Mouse (Mus musculus) stomach, embryonic 15.5 days (tissue): ENCODE results near the gene Taf13. TPM values are rescaled to one million over a fixed set of nuclear protein-coding genes. Genes with fewer than 3 reads are reported as not detected.
A peak's percentile ranks its signal among the peaks of the same experiment; 100 is the strongest.

Source experiments
- ATAC-seq: fragments of 200-750 bp; cut with Nextera tagmentation; 2 replicates; pipeline ENCODE4 v1.8.0; 2017; ENCODE audit warnings: low read depth, moderate number of reproducible peaks, moderate TSS enrichment; ENCODE audit not compliant: insufficient read depth, low FRiP score
- H3K27ac ChIP-seq: fragments of 300-500 bp; sonication (generic); 2 replicates; pipeline ENCODE4 v1.5.1; 2015; ENCODE audit warnings: mild to moderate bottlenecking, inconsistent platforms
- H3K27me3 ChIP-seq: fragments of 300-500 bp; sonication (generic); replicated peaks from 2 replicates; pipeline ENCODE4 v1.6.1; 2015; ENCODE audit warnings: inconsistent platforms
- H3K36me3 ChIP-seq: fragments of 300-500 bp; sonication (generic); 2 replicates; pipeline ENCODE4 v1.6.1; 2015; ENCODE audit warnings: inconsistent platforms
- H3K4me1 ChIP-seq: fragments of 300-500 bp; sonication (generic); 2 replicates; pipeline ENCODE4 v1.6.1; 2015; ENCODE audit warnings: inconsistent platforms
- H3K4me2 ChIP-seq: fragments of 300-500 bp; sonication (generic); 2 replicates; pipeline ENCODE4 v1.6.1; 2015; ENCODE audit warnings: mild to moderate bottlenecking, inconsistent platforms
- H3K4me3 ChIP-seq: fragments of 300-500 bp; sonication (generic); replicated peaks from 2 replicates; pipeline ENCODE4 v1.5.1; 2015; ENCODE audit warnings: inconsistent platforms
- H3K9ac ChIP-seq: fragments of 300-500 bp; sonication (generic); 2 replicates; pipeline ENCODE4 v1.6.1; 2015; ENCODE audit warnings: inconsistent platforms
- H3K9me3 ChIP-seq: fragments of 300-500 bp; sonication (generic); 2 replicates; pipeline ENCODE4 v1.6.1; 2016; ENCODE audit warnings: inconsistent platforms
- WGBS: fragments of 180-500 bp; shearing (Covaris S2); methylation state at CpG from one replicate; pipeline ENCODE4 v1.1.7; 2015; 5-methylcytosine and 5-hydroxymethylcytosine counted together
- microRNA-seq: library from miRNA; unstranded; fragments of <30 nt; microRNA quantifications from one replicate; pipeline ENCODE4, GENCODE M21; 2016
- polyA plus RNA-seq: library from polyadenylated mRNA; unstranded; fragments of >200 nt; fragmentation: Nextera tagmentation; extraction: Ambion mirVana; gene quantifications from 2 replicates; pipeline ENCODE4 v1.2.1, GENCODE M21; 2015

The Taf13 gene
- polyA plus RNA-seq, 1 experiment from 2014 or later: 44.7 TPM

GRCm38 (mm10) chr3:108588446-108588845, 16.9 kb downstream of the Taf13 start:
- no peak overlapping the region for H3K4me2 ChIP-seq
- H3K9me3 ChIP-seq: no peaks in the 10 kb centered on the region
- no peak for ATAC-seq
- H3K27ac ChIP-seq: no peak overlapping the region
- no peak overlapping the region for H3K9ac ChIP-seq
- no peaks in the 10 kb centered on the region for H3K27me3 ChIP-seq
- WGBS: 45% methylated on average over 2 of the region's 2 CpGs
- H3K36me3 ChIP-seq: no peaks in the 10 kb centered on the region
- H3K4me3 ChIP-seq: no peak overlapping the region
- H3K4me1 ChIP-seq: peaks cover 4% of the 10 kb centered on the region; the same call in 1 of the 2 replicates

GRCm38 (mm10) chr3:108590786-108591529, 19.5 kb downstream of the Taf13 start, which contains the start of gene Wdr47:
TSS of gene Wdr47 (plus strand) at chr3:108591279.
- H3K4me2 ChIP-seq: peak within 1 kb of the TSS; percentile 99
- peak; percentile 100 for ATAC-seq
- peak within 1 kb of the TSS; percentile 84 for H3K4me3 ChIP-seq
- no peaks in the 10 kb centered on the region for H3K27me3 ChIP-seq
- H3K27ac ChIP-seq: peak within 1 kb of the TSS; percentile 77
- no peaks in the 10 kb centered on the region for H3K9me3 ChIP-seq
- peaks cover 4% of the 10 kb centered on the region; the same call in 1 of the 2 replicates for H3K4me1 ChIP-seq
- H3K36me3 ChIP-seq: no peaks in the 10 kb centered on the region
- H3K9ac ChIP-seq: peak within 1 kb of the TSS; percentile 76
- WGBS: 4% methylated on average over 44 of the region's 44 CpGs

- peak overlapping the region; percentile 84 for H3K4me3 ChIP-seq
- H3K27me3 ChIP-seq: no peaks in the 10 kb centered on the region
- no peak; the same call in none of the 2 replicates for ATAC-seq
- H3K27ac ChIP-seq: peak overlapping the region; percentile 77
- peaks cover 4% of the 10 kb centered on the region; the same call in 1 of the 2 replicates for H3K4me1 ChIP-seq
- H3K4me2 ChIP-seq: peak overlapping the region; percentile 99
- no peaks in the 10 kb centered on the region for H3K36me3 ChIP-seq
- WGBS: under 1% methylated on average over 61 of the region's 61 CpGs
- no peaks in the 10 kb centered on the region for H3K9me3 ChIP-seq
- H3K9ac ChIP-seq: peak overlapping the region; percentile 76
These were observed 20.3 kb downstream of the Taf13 start for GRCm38 (mm10) chr3:108591530-108592522.

- Histone ChIP-seq H3K4me3 (no peak overlapping the region), H3K4me2 (no peak overlapping the region), H3K4me1 (no peaks in the 10 kb centered on the region), H3K27me3 (no peaks in the 10 kb centered on the region), H3K36me3 (no peaks in the 10 kb centered on the region), H3K9ac (no peak overlapping the region), H3K27ac (no peak overlapping the region), H3K9me3 (no peaks in the 10 kb centered on the region)
- ATAC-seq: no peak
- 48% methylated on average over 3 of the region's 3 CpGs for WGBS
These were observed 37.4 kb downstream of the Taf13 start for GRCm38 (mm10) chr3:108608906-108609305.

Small RNA genes within 50 kb of the gene (microRNA-seq; reads per million reads assigned to microRNA genes)
- gene Gm22860: not detected

Other genes with a start within 250 kb of the Taf13 start
- not detected in 2 replicates for gene Mybphl, start 206.8 kb upstream of the Taf13 start, polyA plus RNA-seq
- gene Psrc1, start 187.9 kb upstream of the Taf13 start, polyA plus RNA-seq: 34.9 and 38.9 TPM in 2 replicates
- gene Celsr2, start 156.1 kb upstream of the Taf13 start, polyA plus RNA-seq: 12.2 and 13.6 TPM in 2 replicates
- 124 and 142 TPM in 2 replicates for gene Sars, start 126.5 kb upstream of the Taf13 start, polyA plus RNA-seq
- 0.41 and 0.46 TPM in 2 replicates for gene 1700013F07Rik, start 37.5 kb upstream of the Taf13 start, polyA plus RNA-seq
- 33.7 and 45.1 TPM in 2 replicates for gene 5330417C22Rik, start 35.2 kb upstream of the Taf13 start, polyA plus RNA-seq
- gene Tmem167b, start 9.2 kb upstream of the Taf13 start, polyA plus RNA-seq: 38.3 and 40.0 TPM in 2 replicates
- 10.8 and 11.6 TPM in 2 replicates for gene Wdr47, start 19.6 kb downstream of the Taf13 start, polyA plus RNA-seq
- gene Clcc1, start 82.2 kb downstream of the Taf13 start, polyA plus RNA-seq: 79.7 and 86.4 TPM in 2 replicates
- gene Gpsm2, start 150.6 kb downstream of the Taf13 start, polyA plus RNA-seq: 46.2 and 54.5 TPM in 2 replicates
- gene Aknad1, start 168.0 kb downstream of the Taf13 start, polyA plus RNA-seq: 0.17 and 0.32 TPM in 2 replicates